25 mouse cellular contexts compared by ENCODE assay signal in the genomic region with DNA sequence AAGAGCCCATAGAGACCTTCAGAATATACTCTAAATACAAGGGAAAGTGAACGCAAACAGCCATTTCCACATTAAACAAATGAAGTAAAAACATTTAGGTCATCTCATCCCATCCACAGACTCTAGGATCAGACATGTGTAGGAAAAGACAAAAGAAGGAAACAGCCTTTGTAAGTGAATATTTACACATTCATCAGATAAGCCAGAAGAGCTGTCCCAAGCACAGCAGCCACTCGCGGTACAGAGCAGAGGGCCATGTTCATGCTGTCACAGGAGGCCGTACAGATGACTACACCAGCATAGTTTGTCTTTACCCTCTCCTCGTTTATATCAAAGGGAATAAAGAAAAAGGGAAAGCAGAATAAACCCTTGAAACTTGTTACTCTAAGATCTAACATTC.
"Had no signal": no experiment of that assay in that cellular context is flagged by ENCODE, and none has a peak within 500 bp of the region (broad histone marks: within the 10 kb centered on the region; RNA-seq: fewer than 3 reads in every experiment).

No protein-coding gene starts in this region.

- H3K27ac ChIP-seq: gastrocnemius, adult 2 months; heart, embryonic 10.5 days; hindbrain, embryonic 13.5 days; hindbrain, embryonic 15.5 days; hindbrain, postnatal 0 days; kidney, embryonic 15.5 days; kidney, postnatal 0 days; layer of hippocampus, adult 2 months; left cerebral cortex, adult 2 months; limb, embryonic 10.5 days; limb, embryonic 12.5 days had no signal

- H3K27me3 ChIP-seq: heart, embryonic 12.5 days; hindbrain, embryonic 13.5 days; hindbrain, embryonic 15.5 days; kidney, embryonic 15.5 days; limb, embryonic 12.5 days had no signal

- H3K4me3 ChIP-seq: gastrocnemius, adult 2 months; heart, embryonic 10.5 days; heart, embryonic 12.5 days; hindbrain, embryonic 13.5 days; hindbrain, embryonic 15.5 days; kidney, embryonic 15.5 days; layer of hippocampus, adult 2 months; left cerebral cortex, adult 2 months; limb, embryonic 10.5 days; limb, embryonic 12.5 days had no signal

- ATAC-seq: forebrain, embryonic 16.5 days; hindbrain, postnatal 0 days; intestine, embryonic 16.5 days had no signal

- DNase-seq: gastrocnemius, adult 2 months; gastrocnemius, postnatal 10 days; gastrocnemius, postnatal 36 days; heart, adult 18-20 months; heart, postnatal 14 days; heart, postnatal 36 days; kidney, adult 11 months; kidney, adult 2 months; kidney, adult 9 months; kidney, postnatal 25 days; kidney, postnatal 4 days; liver had no signal

- H3K4me1 ChIP-seq: heart, embryonic 10.5 days; heart, embryonic 12.5 days; hindbrain, embryonic 13.5 days; hindbrain, embryonic 15.5 days; kidney, embryonic 15.5 days; limb, embryonic 10.5 days; limb, embryonic 12.5 days had no signal

- H3K9me3 ChIP-seq: heart, embryonic 12.5 days; hindbrain, embryonic 15.5 days; kidney, embryonic 15.5 days; limb, embryonic 10.5 days; limb, embryonic 12.5 days had no signal

- H3K9ac ChIP-seq: heart, embryonic 12.5 days; hindbrain, embryonic 13.5 days; hindbrain, embryonic 15.5 days; kidney, embryonic 15.5 days; limb, embryonic 12.5 days had no signal

- H3K36me3 ChIP-seq: hindbrain, embryonic 13.5 days; hindbrain, embryonic 15.5 days had no signal

- H3K4me2 ChIP-seq: heart, embryonic 12.5 days; hindbrain, embryonic 13.5 days; hindbrain, embryonic 15.5 days; kidney, embryonic 15.5 days; limb, embryonic 12.5 days had no signal
